Mouse (Mus musculus): ENCODE data around the gene 6430531B16Rik.

6430531B16Rik gene

DNA sequence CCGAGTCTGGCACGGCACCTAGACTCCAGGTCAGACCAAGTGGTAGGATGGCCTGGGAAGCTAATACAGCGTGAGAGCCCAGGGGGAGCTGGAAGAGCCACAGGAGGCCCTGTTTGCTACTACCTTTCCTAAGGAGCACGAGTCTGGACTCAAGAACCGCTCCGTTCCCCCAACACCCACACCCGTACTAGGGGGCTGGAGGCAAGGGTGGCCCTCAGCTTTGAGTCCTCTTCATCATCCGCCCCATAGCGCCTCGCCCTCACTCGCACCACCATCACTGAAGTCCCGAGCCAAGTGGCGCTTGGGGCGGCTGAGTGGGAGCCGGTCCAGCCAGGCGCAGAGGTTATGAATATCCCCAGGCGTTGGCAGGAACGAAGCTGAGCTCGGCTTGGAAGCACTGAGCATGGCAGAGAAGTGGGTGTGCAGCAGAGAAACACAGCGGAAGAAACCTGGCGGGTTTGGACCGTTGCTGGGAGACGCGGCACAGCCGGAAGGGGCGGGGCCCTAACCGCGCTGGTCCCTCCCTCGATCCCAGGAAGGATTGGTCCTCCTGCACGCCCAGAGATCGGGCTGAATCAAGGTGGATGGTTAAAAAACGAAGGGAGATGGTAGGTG, at the start of gene 6430531B16Rik:
6430531B16Rik (minus strand) TSS at position 478 of the 615 bp plus-strand sequence.
- peak; percentile 52 for DNase-seq (ENCODE audit: low read depth, low spot score)

DNA sequence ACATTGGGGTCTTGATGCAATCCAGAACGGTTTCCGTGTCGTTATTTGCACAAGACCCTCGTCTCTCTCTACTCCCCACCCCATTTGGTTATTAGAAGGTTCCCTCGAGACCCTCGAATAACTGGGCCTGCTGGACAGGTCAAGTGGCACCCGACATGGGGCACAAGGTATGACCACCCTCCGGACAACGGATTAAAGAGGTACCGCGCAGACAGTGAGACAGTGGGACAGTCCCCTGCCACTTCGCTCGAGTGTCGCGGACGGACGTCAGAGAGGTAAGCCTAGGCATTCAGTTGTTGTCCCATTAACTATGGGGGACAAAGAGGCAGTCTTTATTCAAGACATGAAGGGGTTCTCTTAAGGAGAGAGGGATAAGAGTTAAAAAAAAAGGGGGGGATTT, 32.8 kb upstream of the 6430531B16Rik start:
- DNase-seq (ENCODE audit: low read depth, low spot score), result no peak

DNA sequence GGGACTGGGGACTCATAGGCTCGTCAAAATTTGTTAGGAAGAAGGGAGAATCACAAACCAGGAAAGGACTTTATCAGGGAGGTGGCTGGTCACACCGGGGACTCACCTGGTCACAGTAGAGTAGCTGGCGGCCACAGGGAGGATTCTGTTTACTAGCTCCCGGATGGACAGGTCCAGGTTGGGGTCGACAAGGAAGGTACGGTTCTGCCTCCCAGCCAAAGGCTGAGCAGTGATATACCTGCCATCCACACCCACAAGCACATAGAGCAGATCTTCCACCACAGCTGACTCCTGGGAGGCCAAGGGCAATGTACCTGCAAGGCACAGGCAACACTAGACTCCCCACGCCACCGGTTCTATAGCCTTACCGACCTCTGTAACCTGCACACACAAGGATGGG, 29.2 kb upstream of the 6430531B16Rik start:
- no peak for DNase-seq (ENCODE audit: low read depth, low spot score)

DNA sequence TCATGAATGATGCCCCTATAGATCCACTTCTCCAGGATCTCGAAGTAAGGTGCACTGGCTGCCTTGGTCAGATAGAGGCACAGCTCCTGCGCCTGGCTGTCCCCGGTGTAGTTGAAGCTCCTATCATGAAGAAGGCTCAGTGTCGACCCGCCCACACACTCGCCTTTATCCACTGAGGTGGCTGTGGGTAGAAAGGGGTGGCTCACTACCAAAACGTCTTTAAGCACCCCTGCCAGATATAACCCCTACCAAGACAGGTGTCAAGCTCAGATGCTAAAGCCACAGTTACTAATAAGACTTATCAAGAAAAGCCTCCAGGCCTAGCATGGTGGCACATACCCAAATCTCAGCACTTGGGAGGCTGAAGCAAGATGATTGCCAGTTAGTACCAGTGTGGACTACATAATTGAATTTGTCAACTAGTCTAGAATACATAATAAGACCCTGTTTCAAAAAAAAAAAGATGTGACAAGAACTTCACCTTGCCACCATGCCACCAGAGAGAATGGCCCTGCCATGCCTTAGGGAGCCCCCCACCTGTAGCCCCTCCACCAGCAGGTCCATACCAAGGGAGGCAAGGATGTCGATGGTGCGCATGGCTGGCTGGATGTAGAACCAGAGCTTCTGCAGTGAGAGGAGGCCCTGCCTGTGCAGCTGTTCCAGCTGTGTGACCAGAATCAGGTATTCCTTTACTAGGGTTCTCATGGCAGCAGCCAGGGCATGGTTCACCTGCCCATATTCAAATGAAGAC, 28.5 kb upstream of the 6430531B16Rik start:
- DNase-seq (ENCODE audit: low read depth, low spot score), result no peak

DNA sequence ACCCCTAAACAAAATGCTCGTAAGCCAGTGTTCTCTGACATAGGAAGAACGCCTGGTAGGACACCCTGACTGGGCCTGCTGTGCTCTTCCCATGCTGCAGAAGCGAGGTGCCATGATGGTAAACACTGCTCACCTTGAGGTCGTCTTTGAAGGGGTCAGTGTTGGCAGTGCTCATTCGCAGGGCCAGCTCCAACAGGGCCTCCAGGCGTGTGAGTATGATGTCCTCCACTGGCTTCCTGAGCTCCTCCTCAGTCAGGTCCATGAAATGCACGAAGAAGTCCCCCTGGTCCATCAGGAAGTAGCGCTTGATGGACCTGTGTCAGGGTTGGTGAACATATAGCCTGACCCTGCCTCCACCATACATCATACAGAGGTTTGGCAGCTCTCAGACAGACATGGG, 26.1 kb upstream of the 6430531B16Rik start:
- DNase-seq (ENCODE audit: low read depth, low spot score), result no peak

DNA sequence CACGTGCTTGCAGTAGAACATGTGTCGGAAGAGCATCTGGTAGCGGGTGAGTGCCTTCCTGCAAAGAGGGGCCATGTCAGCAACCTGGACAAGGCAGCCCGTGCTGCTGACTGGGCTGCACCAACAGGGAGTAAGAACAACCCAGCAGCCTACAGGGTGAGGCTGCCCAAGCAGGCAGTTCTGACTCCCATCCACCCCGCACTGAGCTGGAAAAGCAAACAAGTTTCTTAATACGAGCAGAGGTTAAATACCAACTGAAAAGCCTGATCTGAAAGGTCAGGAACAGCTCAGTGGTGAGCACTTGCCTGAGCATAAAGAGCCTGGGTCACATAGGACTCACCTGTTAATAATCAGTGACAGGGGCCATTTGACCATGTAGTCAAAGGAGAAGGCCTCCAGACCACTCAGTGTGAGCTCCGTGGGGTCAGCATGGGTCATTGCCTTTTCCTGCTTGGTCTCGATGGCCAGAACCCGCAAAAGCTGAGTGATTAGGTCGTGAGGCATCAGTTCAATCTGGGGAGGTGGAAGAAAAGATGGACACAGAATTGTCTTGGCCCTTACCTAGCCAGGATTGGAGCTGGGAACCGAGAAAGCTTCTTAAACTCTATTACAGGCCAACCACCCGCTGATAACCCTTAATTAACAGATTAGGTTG, 22.7 kb upstream of the 6430531B16Rik start:
- DNase-seq (ENCODE audit: low read depth, low spot score), result no peak

DNA sequence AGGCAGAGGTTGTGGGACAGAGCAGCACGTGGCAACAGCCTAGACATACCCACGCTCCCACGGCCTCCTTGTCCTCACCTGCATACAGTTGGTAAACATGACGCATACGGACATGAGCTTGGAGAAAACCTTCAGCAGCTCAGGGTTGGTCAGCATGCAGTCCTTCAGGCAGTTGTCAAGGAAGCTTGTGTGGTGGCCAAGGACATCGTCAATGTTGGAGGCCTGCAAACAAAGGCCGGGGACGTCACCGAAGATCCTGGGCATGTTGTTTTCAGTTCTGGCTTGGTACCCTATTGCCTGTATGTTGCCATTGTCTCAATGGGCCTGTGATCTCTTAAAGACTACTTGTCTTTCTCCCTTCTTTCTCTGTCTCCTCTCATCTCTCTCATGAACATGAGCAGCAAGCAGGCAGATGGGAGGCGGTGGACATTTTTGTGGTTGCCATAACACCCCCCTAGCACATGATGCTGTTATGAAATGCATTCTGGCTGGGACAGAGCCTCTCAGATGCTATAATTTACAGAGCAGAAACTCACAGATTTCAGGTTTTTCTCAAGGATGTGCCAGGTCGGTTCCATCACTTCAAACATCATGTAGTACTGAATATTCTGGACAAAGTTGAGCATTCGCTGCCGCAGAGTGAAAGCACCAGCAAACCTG, 20.3 kb upstream of the 6430531B16Rik start:
- DNase-seq (ENCODE audit: low read depth, low spot score), result no peak

DNA sequence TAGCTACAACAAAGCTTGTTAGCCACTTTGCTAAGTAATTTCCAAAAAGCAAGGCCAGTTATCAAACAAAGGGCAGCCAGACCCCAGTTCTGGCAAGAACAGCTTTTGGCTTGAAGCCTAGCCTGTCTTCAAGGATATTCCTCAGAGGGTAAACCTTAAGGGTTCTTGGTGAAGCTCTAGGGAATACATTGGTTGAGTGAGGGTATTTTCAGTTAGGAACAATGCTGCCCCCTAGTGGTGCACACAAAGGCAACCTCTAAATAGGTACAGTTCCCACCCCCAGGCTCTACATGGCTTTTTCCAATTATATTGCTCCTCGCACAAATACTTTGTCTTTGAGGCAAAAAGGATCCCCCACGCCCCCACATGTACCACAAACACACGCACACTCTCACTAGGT, 16.1 kb upstream of the 6430531B16Rik start:
- peak; percentile 51 for DNase-seq (ENCODE audit: low read depth, low spot score)

DNA sequence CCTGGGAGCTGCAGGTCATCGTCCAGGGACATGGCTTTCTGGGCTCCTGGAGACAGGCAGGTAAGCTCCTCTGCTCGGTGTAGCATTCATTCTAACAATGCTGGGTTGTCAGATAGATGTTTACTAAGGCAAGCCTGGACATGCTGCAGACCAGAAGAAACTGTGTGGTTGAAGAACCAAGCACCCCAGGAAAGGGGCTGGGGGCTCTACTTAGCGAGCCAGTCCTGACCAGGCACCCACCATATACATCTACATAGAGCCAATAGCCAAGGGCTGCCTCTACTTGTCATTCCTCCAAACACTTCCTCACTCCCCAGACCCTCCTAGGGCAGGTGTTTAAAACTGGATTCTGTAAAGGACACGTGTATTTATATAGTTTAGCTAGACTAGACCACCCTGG, 15.6 kb upstream of the 6430531B16Rik start:
- no peak for DNase-seq (ENCODE audit: low read depth, low spot score)

DNA sequence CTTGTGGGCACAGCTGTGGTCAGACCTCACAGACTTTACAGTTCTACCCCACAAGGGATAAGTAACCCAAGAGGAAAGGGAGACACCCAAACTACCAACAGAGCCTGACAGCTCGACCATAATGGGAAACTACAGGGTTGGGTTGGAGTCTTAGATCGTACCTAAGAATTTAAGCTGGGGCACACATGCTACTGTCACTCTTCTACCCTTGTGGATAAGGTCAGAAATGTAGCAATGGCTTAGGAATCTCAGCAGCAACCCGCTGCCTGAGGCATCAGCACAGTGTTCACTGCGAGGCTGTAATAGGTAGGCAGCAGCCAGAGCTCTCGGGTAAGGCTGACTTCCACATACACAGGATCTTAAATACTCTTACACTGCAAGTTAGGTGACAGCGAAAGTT, 15.0 kb upstream of the 6430531B16Rik start:
- DNase-seq (ENCODE audit: low read depth, low spot score), result no peak

DNA sequence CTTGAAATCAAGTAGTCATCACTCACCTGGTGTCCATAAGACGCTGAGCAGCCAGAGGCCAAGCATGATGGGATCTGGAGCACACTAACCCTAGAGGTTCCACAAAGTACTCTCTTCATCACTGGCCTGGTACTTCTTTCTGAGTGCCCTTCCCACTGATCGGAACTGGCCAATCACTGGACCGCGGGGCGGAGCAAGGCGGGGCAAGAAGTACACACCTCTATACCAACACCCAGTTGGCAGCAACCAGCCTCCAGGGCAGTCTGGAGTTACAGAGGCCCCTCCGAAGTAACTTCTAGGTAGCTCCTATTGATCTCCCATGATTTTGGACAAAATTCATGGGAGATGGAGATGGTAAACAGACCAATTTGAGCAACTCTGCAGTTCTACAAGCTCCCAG, 13.9 kb upstream of the 6430531B16Rik start, which contains the start of gene Adam8:
Adam8 (minus strand) TSS at position 157 of the 400 bp plus-strand sequence.
- no peak for DNase-seq (ENCODE audit: low read depth, low spot score)

DNA sequence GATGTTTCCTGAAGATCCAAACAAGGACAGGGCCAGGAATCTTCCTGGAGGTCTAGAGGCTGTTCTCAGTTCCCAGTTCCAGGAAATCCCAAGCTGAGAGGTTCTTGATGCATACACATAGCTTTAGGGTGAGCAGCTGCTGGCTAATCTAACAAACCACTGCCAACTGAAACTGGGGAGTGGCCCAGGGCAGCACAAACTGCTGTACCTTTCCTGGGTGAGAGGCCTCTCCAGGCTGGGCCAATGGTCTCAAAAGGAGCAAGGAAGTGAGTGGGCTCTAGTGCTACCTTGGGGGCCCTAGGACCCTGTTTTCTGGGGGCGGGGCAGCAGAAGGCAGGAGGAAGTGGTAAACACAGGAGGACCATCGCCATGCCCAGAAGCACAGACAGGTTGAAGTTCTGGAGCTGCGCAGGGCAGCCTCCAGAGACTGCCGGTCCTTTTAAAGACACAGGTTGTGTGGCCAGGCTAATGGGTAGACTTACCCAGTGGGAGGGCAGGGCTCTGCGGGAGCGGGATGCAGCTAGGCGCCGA, 12.4 kb upstream of the 6430531B16Rik start:
- DNase-seq (ENCODE audit: low read depth, low spot score), result no peak

DNA sequence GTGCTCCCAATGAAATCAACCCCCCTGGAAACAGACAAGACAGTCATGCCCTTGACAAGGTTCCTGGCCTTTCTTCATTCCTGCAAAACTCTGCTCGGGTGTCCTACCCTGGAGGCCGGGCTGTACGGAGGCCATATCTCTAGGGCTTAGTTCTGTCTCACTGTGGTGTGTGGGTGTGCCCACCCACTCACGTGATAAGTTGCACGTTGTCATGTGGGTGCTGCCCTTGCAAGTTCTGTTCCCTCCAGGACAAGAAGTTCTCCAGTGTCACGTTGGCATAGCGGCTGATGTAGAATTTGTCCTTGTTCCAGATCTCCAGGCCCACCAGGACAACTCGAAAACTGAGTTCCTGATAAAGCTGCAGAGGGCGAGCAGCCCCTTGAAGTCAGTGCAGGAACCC, 9.7 kb upstream of the 6430531B16Rik start:
- no peak for DNase-seq (ENCODE audit: low read depth, low spot score)

DNA sequence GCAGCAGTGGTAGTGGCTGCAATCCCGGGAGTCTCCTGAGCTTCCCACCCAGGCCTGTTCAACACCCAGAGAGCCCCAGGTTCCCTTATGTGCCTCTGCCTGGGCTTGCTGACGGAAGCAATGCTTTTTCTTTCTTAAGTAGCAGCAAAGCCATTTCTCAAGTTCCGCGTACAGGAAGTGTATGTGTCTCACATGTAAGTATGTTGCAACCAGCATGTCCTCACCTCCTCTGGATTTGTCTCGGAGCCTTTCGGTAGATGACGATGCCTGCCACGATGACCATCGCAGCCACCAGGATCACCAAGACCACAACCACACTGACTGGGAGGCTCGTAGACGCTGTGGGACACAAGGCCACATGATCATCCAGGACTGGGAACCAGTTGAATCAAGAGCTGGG, 6.0 kb upstream of the 6430531B16Rik start:
- DNase-seq (ENCODE audit: low read depth, low spot score), result peak; percentile 22

DNA sequence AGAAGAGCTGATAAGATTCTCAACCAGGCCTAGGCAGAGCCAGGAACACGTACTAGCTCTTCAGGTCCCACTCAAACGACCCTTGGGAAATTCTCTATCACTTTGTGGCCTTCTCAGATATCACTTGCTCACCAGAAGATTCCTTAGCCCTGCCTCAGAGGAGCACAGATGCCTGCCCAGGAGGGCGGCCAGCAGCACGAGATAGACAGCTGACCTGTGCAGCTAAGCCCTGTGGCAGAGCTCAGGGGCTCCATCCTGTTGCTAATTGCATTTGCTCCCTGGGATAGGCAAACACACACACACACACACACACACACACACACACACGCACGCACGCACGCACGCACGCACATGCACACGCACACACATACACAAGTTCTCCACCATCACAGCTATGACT, 3.5 kb upstream of the 6430531B16Rik start:
- no peak for DNase-seq (ENCODE audit: low read depth, low spot score)

DNA sequence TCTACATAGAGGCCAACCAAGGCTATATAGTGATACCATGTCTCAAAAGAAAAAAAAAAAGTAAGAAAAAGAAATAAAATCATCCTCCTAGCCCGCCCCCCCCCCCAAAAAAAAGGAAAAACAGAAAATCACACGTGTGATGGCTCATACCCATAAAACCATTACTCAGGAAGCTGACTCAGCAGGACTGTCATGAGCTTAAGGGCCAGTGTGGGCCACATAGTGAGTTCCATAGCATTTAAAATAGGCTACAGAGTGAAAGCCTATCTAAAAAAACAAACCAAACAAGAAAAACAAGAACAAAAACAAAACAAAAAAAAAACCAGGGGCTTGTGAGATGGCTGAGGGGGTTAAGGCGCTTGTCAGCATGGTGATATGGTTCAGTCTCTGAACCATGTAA, 2.2 kb upstream of the 6430531B16Rik start:
- DNase-seq (ENCODE audit: low read depth, low spot score), result no peak

DNA sequence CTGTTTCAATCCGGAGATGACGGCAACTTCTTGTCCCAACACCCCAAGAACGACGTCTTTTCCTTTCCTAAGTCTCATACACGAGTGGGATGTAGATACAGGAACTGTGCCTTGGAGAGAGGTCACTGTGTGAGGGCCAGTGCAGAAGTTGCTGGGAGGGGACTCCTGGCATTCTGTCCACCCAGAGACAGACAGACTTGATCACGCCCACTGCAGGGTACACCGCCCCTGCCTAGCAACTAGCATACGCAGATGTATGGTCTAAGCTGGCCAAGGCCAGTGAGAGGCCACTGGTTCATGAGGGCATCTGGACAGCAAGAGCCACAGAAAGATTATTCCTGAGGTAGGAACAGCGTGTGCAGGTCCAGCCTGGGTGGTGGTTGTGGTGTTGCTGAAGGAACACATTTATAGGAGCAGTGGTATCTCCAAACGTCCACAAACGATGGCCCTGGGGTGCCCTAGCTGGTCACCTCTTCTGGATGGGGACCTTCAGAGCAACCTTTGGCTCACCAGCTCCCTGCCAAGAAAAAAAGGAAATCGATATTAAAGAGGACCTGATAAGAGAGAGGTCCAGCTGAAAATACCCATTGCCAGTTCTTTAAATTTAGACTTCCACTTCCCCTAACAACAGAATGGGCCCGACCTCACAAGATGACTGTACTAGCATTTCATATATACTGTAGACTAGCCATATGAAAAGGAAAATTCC, 610 bp upstream of the 6430531B16Rik start:
- DNase-seq (ENCODE audit: low read depth, low spot score), result no peak

DNA sequence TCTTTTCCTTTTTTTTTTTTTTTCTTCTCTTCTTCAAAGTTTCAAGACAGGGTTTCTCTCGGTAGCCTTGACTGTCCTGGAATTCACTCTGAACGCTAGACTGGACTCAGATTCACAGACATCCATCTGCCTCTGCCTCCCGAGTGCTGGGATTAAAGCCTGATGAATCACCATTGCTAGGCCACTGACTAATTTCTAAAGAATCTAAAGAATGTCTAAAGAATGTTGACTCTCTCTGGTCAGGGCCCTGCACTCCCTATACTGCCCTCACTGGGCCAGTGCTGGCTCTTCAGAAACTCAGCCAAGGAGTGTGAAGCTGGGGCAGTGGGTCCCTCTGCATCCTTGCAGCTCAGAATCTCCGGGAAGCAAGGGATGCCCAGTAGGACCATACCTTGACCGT, 3.1 kb downstream of the 6430531B16Rik start:
- no peak for DNase-seq (ENCODE audit: low read depth, low spot score)

DNA sequence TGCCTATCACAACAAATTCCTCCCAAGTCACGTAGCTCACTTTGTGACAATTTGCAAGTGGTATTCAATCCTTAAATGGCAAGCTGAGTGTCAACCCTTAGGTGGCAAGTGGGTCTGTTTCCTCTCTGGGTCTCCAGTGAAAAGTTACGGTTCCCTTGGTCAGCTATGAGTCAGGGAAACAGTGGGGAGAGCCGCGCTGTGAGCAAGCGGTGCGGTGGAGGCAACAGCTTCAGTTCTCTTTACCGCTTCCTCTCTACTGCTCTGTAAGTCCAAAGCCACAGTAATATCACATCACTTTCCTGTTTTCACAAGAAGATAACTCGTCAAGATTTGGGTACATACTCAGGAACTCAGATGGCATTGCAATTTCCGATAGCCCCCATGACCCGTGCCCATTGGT, 4.2 kb downstream of the 6430531B16Rik start:
- no peak for DNase-seq (ENCODE audit: low read depth, low spot score)

DNA sequence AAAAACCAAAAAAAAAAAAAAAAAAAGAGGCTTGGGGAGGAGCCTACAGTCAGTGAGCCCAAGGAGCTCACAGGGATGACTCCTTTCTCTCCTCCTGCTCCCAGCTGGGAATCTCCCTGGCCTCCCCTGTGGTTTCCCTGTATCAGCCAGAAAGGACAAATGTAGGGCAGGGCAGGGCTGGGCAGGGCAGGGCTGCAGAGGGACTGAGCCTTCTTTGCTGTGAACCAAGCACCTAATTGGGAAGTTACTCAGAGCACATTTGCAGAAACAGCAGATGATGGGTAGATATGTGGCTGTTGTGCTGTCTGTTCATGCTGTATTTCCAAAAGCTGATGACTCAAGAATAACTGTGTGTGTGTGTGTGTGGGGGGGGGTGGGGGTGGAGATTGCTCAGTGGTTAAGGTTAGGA, 5.6 kb downstream of the 6430531B16Rik start:
- DNase-seq (ENCODE audit: low read depth, low spot score), result no peak

DNA sequence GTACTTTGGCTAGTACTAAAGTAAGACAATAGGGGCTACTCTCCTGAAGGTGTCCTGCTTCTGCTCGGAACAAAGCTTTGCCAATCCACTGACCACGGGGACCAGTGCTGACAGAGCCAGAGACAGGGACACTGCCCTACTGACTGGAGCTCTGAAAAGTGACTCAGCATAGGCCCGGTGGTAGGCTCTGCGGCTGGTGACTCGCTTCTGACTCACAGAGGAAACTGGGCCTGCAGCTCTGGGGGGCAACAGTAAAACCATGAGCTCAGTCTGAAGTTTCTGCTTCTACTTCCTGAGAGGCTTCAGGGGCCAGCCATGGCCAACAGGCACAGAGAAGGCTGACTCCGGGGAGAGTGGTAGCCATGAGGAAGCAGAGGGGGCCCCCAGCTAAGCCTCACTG, 7.1 kb downstream of the 6430531B16Rik start:
- no peak for DNase-seq (ENCODE audit: low read depth, low spot score)
